Mouse (Mus musculus): ENCODE data around the gene Bcl11b. TPM values are rescaled to one million over a fixed set of nuclear protein-coding genes. Genes with fewer than 3 reads are reported as not detected.

The Bcl11b gene
- polyA plus RNA-seq, 1 experiment: 19.7 TPM

GRCm38 (mm10) chr12:107869526-107870050, 133.8 kb downstream of the Bcl11b start:
- TF ChIP-seq CTCF (IDR thresholded peaks at IDR 0.05; ENCODE audit: extremely low read depth, insufficient read depth, insufficient read length, insufficient replicate concordance) (no peak), POLR2A (IDR thresholded peaks at IDR 0.05; ENCODE audit: low read depth, low read length) (no peak)
- WGBS: 84% methylated on average over 20 of the region's 20 CpGs

DNA sequence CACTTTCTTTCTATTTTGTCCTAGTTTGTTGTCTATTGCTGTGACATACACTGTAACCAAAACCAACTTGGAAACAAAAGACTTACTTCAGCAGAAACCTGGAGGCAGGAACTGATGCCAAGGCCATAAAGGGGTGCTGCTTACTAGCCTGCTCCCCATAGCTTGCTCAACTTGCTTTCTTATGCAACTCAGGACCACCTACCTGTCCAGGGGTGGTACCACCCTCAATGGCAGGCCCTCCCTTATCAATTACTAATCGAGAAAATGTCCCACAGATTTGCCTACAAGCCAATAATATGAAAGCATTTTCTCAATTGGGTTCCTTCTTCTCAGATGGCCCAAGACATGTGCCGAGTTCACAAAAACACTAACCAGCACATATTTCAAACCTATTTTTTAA, 135.1 kb downstream of the Bcl11b start:
- Histone ChIP-seq H3K4me3 (ENCODE audit: extremely low read depth, insufficient read depth, insufficient read length) (no peak overlapping the region), H3K27ac (ENCODE audit: insufficient read depth, low read length) (no peak overlapping the region), H3K27me3 (ENCODE audit: control insufficient read depth, insufficient read depth, low read length) (no peaks in the 10 kb centered on the region), H3K4me1 (ENCODE audit: control insufficient read depth, insufficient read depth, insufficient read length) (no peaks in the 10 kb centered on the region), H3K36me3 (ENCODE audit: control insufficient read depth, insufficient read depth, low read length) (no peaks in the 10 kb centered on the region)
- WGBS: 89% methylated on average over 2 of the region's 2 CpGs
- TF ChIP-seq POLR2A (IDR thresholded peaks at IDR 0.05; ENCODE audit: low read depth, low read length) (no peak), CTCF (IDR thresholded peaks at IDR 0.05; ENCODE audit: extremely low read depth, insufficient read depth, insufficient read length, insufficient replicate concordance) (no peak)
- no peak for DNase-seq (ENCODE audit: low read depth in 1 of 2, low spot score in 2 of 2)

More at GRCm38 (mm10) chr12:107869526-107870050, 133.8 kb downstream of the Bcl11b start:
- Histone ChIP-seq H3K27ac (ENCODE audit: insufficient read depth, low read length) (no peak overlapping the region), H3K4me3 (ENCODE audit: extremely low read depth, insufficient read depth, insufficient read length) (no peak overlapping the region), H3K4me1 (ENCODE audit: control insufficient read depth, insufficient read depth, insufficient read length) (no peaks in the 10 kb centered on the region), H3K27me3 (ENCODE audit: control insufficient read depth, insufficient read depth, low read length) (no peaks in the 10 kb centered on the region), H3K36me3 (ENCODE audit: control insufficient read depth, insufficient read depth, low read length) (no peaks in the 10 kb centered on the region)
- no peak for DNase-seq (ENCODE audit: low read depth in 1 of 2, low spot score in 2 of 2)

Other genes starting within 250 kb of the Bcl11b start
- gene Setd3, start 175.7 kb upstream of the Bcl11b start, polyA plus RNA-seq (2012; rRNA removed): 8.2 and 9.6 TPM in 2 replicates
- gene Ccnk, start 176.0 kb upstream of the Bcl11b start, polyA plus RNA-seq (2012; rRNA removed): 15.0 and 15.5 TPM in 2 replicates

All from spleen, adult 2 months (tissue).